Mouse (Mus musculus) gastrocnemius, postnatal 4 days (tissue): ENCODE measurements around the gene Nppb. TPM values are rescaled to one million over a fixed set of nuclear protein-coding genes. Genes with fewer than 3 reads are reported as not detected.

Experiments used
- DNase-seq, 2 experiments: peaks; one replicate each; pipeline ENCODE4 v3.0.0; 2021 to 2022; ENCODE audit warnings: low spot score in 2 of 2, mixed read lengths in 2 of 2
- total RNA-seq, 2 experiments: library from RNA; stranded (reverse); gene quantifications; 2 replicates each; pipeline ENCODE4 v1.2.3; 2021

The Nppb gene
- total RNA-seq, 2 experiments from 2014 or later: not detected

GRCm38 (mm10) chr4:147969337-147969736 is 16.3 kb upstream of the Nppb start:
- DNase-seq: no peak

GRCm38 (mm10) chr4:147976237-147976636 is 9.4 kb upstream of the Nppb start:
- DNase-seq: no peak

- DNase-seq: no peak
Observed at GRCm38 (mm10) chr4:147977726-147978125, 7.9 kb upstream of the Nppb start.

- no peak for DNase-seq
Observed at GRCm38 (mm10) chr4:147978391-147978790, 7.2 kb upstream of the Nppb start.

GRCm38 (mm10) chr4:147979441-147979860 is 6.1 kb upstream of the Nppb start:
- DNase-seq: no peak

- DNase-seq: no peak
Observed at GRCm38 (mm10) chr4:147993571-147994095, 8.0 kb downstream of the Nppb start.

GRCm38 (mm10) chr4:147995311-147995710 is 9.7 kb downstream of the Nppb start:
- DNase-seq: no peak

- no peak for DNase-seq
Observed at GRCm38 (mm10) chr4:148000202-148000772, 14.7 kb downstream of the Nppb start, which contains the start of gene Nppa. Gene Nppa, plus strand, starts transcription at chr4:148000722.

- DNase-seq: no peak
Observed at GRCm38 (mm10) chr4:148001013-148001789, 15.6 kb downstream of the Nppb start.

- DNase-seq: no peak
Observed at GRCm38 (mm10) chr4:148001866-148002265, 16.3 kb downstream of the Nppb start.

- no peak for DNase-seq
Observed at GRCm38 (mm10) chr4:148004361-148004760, 18.8 kb downstream of the Nppb start.

GRCm38 (mm10) chr4:148008412-148008811 is 22.8 kb downstream of the Nppb start:
- no peak for DNase-seq

- DNase-seq: no peak
Observed at GRCm38 (mm10) chr4:148009641-148010040, 24.1 kb downstream of the Nppb start.

- DNase-seq: no peak
Observed at GRCm38 (mm10) chr4:148011332-148011731, 25.7 kb downstream of the Nppb start.

GRCm38 (mm10) chr4:148012216-148012615 is 26.6 kb downstream of the Nppb start:
- no peak for DNase-seq

- no peak for DNase-seq
Observed at GRCm38 (mm10) chr4:148015418-148015817, 29.8 kb downstream of the Nppb start.

- no peak for DNase-seq
Observed at GRCm38 (mm10) chr4:148016981-148017380, 31.4 kb downstream of the Nppb start.

- no peak for DNase-seq
Observed at GRCm38 (mm10) chr4:148018410-148018809, 32.8 kb downstream of the Nppb start.

- no peak for DNase-seq
Observed at GRCm38 (mm10) chr4:148024003-148024402, 38.4 kb downstream of the Nppb start.

- DNase-seq: no peak
Observed at GRCm38 (mm10) chr4:148029297-148029696, 43.7 kb downstream of the Nppb start.

- DNase-seq: no peak
Observed at GRCm38 (mm10) chr4:148030506-148030905, 44.9 kb downstream of the Nppb start.

- DNase-seq: no peak
Observed at GRCm38 (mm10) chr4:148033858-148034410, 48.3 kb downstream of the Nppb start.
